Mouse (Mus musculus) ovary, postnatal 36 days (tissue): ENCODE data around the gene Negr1.

Source experiments
- DNase-seq: peaks from one replicate; pipeline ENCODE4 v3.0.0; 2022; ENCODE audit warnings: low spot score, mixed read lengths

Negr1 gene

DNA sequence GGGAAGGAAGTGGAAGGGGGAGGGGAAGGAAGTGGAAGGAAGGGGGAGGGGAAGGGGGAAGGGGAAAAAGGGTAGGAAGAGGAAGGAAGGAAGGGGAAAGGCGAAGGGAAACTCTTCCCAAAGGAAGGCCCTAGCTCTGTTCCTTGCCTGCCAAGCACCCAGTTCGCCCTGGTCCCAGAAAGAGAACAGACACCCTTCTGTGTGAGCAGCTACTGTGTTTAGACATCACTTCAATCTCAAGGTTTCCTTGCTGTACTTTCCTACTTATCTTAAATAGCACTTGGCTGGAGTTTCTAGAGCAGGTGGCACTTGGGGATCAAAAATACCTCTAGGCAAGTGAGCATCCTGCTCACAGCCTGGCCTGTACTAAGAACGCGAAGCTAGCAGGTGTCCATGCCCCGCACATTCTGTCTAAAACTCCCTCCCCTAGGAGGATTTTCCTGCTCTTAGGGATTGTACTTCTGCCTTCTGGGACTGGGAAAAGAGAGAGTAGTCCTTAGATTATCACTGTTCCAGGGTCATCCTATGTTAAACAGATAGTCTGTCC lies 128.5 kb downstream of the Negr1 start:
- no peak for DNase-seq

DNA sequence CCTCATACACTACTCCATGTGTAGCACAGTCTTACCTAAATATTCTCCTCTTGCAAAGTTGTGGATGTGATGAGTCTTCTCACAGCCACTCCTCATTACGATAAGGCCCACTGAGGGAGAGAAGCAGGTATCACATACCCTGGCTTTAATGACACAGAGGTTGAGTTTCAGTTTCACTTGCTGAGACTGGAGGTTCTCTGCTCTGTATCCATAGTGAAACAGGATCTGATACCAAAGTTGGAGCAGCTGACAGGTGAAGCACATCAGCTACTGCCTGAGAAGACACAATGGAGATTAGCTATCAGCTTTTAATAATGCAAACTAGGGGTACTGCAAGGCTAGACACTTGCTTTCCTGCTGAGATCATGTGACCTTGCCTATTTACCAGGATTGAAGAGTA lies 137.1 kb downstream of the Negr1 start:
- no peak for DNase-seq

- DNase-seq: no peak
These were observed 141.6 kb downstream of the Negr1 start for GRCm38 (mm10) chr3:156703241-156703640.

GRCm38 (mm10) chr3:156710240-156710639 lies 148.6 kb downstream of the Negr1 start:
- DNase-seq: no peak

GRCm38 (mm10) chr3:156710693-156711092 lies 149.1 kb downstream of the Negr1 start:
- DNase-seq: no peak

DNA sequence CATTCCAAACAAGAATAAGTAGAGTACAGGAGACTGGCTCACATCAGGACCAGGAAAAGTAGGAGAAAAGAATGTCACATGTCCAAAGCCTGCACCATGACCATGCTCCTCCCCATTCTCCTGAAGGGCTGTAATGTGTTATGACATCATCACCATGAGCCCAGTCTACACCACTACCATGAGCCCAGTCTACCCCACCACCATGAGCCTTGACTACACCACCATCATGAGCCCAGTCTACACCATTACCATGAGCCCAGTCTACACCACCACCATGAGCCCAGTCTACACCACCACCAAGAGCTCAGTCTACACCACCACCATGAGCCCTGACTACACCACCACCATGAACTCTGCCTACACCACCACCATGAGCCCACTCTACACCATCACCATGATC lies 174.7 kb downstream of the Negr1 start:
- DNase-seq: no peak

DNA sequence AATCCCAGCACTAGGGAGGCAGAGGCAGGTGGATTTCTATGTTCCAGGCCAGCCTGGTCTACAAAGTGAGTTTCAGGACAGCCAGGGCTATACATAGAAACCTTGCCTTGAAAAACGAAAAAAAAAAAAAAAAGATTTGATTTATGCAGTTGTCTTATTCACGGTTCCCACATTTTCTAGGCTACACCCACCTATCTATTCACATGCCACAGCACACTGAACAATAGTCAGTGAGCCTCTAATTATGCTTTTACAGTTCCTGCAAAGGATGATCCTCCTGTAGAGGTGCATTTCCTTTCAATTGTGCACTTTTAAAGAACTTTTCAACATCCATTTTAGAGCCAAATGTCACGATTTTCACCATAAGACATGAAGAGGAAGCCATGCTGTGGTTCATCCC lies 177.9 kb downstream of the Negr1 start:
- no peak for DNase-seq

GRCm38 (mm10) chr3:156743266-156743665 lies 181.7 kb downstream of the Negr1 start:
- DNase-seq: no peak

DNA sequence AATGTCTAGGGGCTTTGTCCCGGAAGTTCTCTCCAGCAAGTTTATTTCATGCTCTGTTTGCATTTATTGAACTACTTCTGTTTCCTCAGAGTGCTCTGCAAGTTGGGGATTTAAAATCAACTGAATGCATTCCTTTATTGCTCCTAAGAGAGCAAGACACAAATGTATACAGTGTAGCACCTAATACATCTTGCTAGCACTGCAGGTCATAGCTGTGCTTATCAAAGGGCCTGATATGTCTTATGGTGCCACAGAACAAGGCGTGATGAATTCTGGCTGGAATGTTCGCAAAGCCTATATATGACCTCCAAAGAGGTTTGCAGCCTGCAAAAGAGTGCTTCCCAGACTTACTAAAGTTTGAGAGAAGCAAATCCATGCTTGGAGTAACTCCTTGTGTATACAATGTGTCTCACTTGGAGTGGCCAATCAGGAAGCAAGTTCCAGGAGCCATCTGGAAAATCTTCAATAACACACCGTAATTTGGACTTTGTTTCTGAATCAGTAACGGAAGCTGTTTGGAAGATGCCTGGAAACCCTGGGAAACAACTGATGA lies 183.7 kb downstream of the Negr1 start:
- DNase-seq: no peak

GRCm38 (mm10) chr3:156747456-156747855 lies 185.9 kb downstream of the Negr1 start:
- no peak for DNase-seq

GRCm38 (mm10) chr3:156753780-156754373 lies 192.3 kb downstream of the Negr1 start:
- no peak for DNase-seq

DNA sequence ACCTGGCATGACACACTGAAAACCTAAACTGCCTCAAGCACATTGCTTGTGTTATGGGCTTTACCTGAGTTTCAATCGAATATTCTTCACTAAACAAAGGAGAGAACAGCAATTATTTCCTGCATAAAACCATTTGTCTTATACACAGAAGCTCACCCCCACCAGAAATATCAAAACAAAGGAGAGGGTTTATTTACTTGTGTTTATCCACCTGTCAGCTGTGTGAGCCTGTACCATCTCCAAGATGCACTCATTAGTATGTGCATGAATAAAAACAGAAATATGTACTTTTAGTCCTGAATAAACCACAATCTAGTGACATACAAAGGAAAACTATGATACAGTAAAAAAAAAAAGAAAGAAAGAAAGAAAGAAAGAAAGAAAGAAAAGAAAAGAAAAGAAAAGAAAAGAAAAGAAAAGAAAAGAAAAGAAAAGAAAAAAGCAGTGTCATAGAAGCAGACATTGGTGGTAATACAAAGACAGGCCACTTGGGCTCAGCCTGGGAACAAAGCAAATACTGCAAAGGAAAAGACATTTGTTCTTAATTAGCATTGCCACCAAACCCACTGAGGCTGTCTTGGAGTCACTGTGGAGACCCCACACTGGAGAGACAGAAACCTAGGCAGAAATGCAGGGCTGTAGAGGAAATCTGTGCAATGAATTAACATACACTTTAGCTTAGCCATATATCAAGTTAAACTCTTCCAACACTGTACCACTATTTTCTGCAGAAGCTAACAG lies 193.4 kb downstream of the Negr1 start:
- DNase-seq: no peak

- DNase-seq: no peak
These were observed 203.4 kb downstream of the Negr1 start for GRCm38 (mm10) chr3:156765015-156765414.

DNA sequence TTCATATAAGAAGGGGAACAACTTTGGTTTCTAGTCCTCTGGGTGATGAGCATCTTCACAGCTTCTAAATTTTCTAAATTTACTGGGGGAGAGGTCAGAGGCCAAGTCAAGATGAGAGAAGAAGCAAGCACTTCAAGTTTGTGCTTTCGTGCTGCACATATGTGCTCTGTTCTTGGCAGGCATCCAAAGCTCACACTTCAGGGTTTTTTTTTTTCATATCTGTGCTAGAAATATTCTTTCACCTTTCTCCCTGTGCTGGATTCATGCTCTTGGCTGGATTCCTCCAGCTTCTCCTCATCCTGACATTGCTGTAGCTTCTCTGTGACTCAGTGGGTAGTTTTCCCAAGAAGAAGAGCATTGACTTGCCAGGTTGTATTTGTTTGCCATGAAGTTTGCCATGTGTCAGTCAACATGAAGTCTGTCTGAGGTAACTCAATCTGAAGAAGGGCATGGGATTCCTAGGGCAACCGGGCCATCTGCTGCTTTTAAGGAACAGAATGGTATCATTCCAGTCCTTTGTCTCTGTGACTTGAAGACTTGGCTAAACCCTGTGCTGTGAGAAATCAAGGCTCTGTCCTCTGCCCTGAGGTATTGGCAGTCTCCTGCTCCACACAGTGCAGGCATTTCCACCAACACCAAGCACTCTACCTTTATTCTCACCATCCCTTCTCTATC lies 204.7 kb downstream of the Negr1 start:
- DNase-seq: no peak

- DNase-seq: no peak
These were observed 210.0 kb downstream of the Negr1 start for GRCm38 (mm10) chr3:156771626-156772025.

GRCm38 (mm10) chr3:156772057-156772456 lies 210.5 kb downstream of the Negr1 start:
- DNase-seq: no peak

- no peak for DNase-seq
These were observed 222.8 kb downstream of the Negr1 start for GRCm38 (mm10) chr3:156784309-156784852.

DNA sequence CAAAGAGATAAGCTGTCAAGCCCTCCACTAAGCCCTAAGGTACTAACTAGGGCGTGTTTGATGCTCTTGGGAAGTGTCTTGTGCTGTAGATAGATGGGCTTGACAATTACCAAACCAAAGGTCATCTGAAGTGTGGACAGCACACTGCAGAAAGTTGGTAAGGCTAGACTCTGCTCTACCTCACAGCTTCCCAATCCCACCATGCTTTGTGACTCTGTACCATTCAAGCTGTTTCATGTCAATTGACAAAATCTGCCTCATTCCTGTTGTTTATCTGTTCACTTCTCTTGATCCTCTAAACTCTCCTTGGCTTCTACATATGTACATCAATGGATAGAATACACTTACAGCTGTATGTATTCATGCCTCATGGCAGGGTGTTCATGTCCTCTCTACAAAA lies 224.8 kb downstream of the Negr1 start:
- no peak for DNase-seq

DNA sequence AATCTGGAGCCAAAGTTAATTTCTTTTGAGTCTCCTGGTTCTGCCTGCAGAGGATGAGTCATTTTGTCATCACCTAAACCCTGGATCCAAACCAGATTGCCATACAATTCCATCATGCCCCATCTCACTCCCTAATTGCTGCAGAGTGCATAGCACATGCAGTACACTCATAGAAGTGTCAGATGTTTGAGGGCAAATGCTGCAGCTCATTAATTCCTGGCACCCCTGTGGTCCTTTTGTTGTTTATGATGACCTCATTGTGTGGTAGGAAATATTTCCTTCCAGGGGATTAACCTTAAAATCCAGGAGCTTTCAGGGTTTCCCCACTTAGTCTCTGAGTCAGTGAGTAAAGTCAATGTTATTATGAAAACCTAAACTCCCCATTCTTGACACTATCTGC lies 229.6 kb downstream of the Negr1 start:
- no peak for DNase-seq

DNA sequence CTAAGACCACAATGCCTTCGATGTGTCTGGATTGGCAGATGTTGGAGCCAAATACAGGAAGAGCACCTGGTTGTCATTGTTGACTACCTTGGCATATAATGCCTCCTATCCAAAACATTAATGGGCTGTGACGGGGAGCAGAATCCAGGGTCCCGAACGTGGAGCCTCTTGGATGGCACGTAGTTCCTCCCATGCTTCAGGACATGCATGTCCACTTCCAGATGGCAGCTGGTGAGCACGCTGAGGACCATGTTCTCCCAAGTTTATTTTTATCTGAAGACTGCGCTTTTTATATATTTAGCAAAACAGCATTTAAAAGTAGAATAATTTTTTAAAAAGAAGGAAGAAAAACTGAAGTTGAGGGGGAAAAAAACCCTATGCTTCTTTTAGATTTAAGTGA lies 231.1 kb downstream of the Negr1 start:
- no peak for DNase-seq

DNA sequence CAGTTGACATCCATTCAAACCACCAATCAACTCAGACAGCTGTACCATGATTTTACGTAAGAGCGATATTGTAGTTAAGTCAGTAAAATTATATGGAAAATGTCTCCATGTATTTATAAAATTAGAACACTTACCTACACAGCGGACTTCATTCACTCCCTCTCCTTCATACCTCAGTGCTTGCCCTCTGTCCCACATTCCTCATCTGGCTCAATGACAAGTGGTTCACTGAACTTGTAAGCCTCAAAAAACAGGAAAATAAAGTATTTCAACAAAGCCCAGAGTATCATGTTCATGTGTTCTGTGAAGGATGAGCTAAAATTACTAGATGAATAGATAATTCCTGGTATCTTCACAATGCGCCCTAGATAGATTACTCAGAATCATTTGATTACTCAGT lies 232.5 kb downstream of the Negr1 start:
- no peak for DNase-seq

DNA sequence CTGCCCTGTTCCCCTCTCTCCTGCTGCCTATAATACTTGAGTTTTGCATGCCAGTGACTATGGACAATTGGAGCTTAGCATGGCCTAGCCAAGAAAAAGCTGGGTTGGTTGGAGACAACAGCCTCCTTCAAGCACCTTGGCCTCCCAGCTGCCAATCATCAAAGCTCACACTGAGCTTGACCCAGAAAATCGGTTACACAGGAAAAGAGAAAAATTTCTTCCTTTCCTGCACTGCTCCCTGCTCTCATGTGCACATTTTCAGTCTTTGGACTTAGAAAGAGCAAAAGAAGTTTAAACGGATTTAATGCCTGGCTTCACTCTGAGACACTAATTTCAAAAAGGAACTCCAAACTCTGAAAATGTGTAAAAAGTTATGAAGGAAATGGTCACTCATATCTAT lies 233.0 kb downstream of the Negr1 start:
- DNase-seq: no peak
